In the genomic region with DNA sequence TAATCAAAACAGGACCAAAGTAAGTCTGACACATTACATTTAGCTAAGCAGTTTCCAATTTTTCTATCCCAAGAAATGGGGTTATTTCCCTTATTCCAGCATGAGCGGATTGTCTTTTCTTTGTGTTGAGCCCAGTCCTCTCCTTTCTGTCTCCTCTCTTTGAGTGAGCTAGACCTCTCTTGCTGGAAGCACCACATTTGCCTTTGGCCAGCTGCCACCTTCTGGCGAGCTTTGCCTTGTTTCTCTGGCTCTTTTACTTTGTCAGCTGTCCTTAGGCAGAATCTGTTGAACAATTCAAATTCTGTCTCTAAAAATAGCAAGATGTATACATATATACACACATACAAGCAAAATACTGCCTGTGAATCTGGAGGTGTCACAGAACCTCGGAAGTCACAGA, we compare ENCODE assay signal across 9 mouse cellular contexts.
DNase-seq lines count a peak whose midpoint lies in the region; ATAC-seq and TF ChIP-seq lines count a peak whose summit lies in the region.
"Had no signal": no experiment of that assay in that cellular context is flagged by ENCODE, and none has a peak within 500 bp of the region (broad histone marks: within the 10 kb centered on the region; RNA-seq: fewer than 3 reads in every experiment).

No protein-coding gene starts in this region.

- 74% methylated on average over 3 of the region's 3 CpGs for WGBS in embryonic facial prominence, embryonic 14.5 days
- 78% methylated on average over 3 of the region's 3 CpGs for WGBS in embryonic facial prominence, embryonic 10.5 days
- 56% methylated on average over 3 of the region's 3 CpGs for WGBS in heart, postnatal 0 days
- 91% methylated on average over 3 of the region's 3 CpGs for WGBS in thymus, adult 2 months
- 76% methylated on average over 3 of the region's 3 CpGs for WGBS in midbrain, embryonic 13.5 days

- no peak for TF ChIP-seq POLR2A in thymus, adult 2 months (IDR thresholded peaks at IDR 0.05; ENCODE audit: control insufficient read depth, extremely low read depth, insufficient read depth, low read length, poor library complexity)

- no peak overlapping the region for H3K9ac ChIP-seq in embryonic facial prominence, embryonic 14.5 days (ENCODE audit: low read depth, low read length)
- no peak overlapping the region for H3K9ac ChIP-seq in heart, postnatal 0 days (replicated peaks; ENCODE audit: low read depth, low read length)
- no peak overlapping the region for H3K9ac ChIP-seq in midbrain, embryonic 13.5 days (replicated peaks)
- H3K9ac ChIP-seq: embryonic facial prominence, embryonic 12.5 days had no signal

- peak; percentile 61 for DNase-seq in embryonic facial prominence, embryonic 14.5 days (ENCODE audit: low spot score)
- DNase-seq in embryonic facial prominence, embryonic 10.5 days (ENCODE audit: low spot score), result no peak
- peak; percentile 53 for DNase-seq in testis, postnatal 10 days (ENCODE audit: low spot score)
- no peak for DNase-seq in testis, postnatal 14 days (ENCODE audit: low spot score)
- DNase-seq in heart, postnatal 0 days (ENCODE audit: low spot score), result no peak
- peak; percentile 53 to 65 for DNase-seq in lung, adult 18-20 months
- DNase-seq in thymus, adult 2 months, result no peak

- no peak overlapping the region for H3K4me3 ChIP-seq in embryonic facial prominence, embryonic 14.5 days (ENCODE audit: low read depth, low read length)
- no peak overlapping the region for H3K4me3 ChIP-seq in embryonic facial prominence, embryonic 10.5 days
- no peak overlapping the region for H3K4me3 ChIP-seq in heart, postnatal 0 days (ENCODE audit: low read depth, low read length)
- no peak overlapping the region for H3K4me3 ChIP-seq in thymus, adult 2 months (ENCODE audit: control insufficient read depth, insufficient read depth, low read length)
- no peak overlapping the region for H3K4me3 ChIP-seq in midbrain, embryonic 13.5 days (replicated peaks)
- H3K4me3 ChIP-seq: embryonic facial prominence, embryonic 12.5 days had no signal

- no peaks in the 10 kb centered on the region for H3K4me1 ChIP-seq in embryonic facial prominence, embryonic 14.5 days (ENCODE audit: control insufficient read depth, insufficient read depth, low read length)
- no peaks in the 10 kb centered on the region for H3K4me1 ChIP-seq in embryonic facial prominence, embryonic 10.5 days
- H3K4me1 ChIP-seq in heart, postnatal 0 days (ENCODE audit: control insufficient read depth, insufficient read depth), result no peaks in the 10 kb centered on the region
- no peaks in the 10 kb centered on the region for H3K4me1 ChIP-seq in thymus, adult 2 months (replicated peaks; ENCODE audit: control insufficient read depth, insufficient read depth, low read length)
- H3K4me1 ChIP-seq in midbrain, embryonic 13.5 days (replicated peaks), result no peaks in the 10 kb centered on the region
- H3K4me1 ChIP-seq: embryonic facial prominence, embryonic 12.5 days had no signal

- no peak overlapping the region for H3K4me2 ChIP-seq in embryonic facial prominence, embryonic 14.5 days (ENCODE audit: low read depth, low read length)
- no peak overlapping the region for H3K4me2 ChIP-seq in heart, postnatal 0 days (ENCODE audit: low read depth, low read length)
- H3K4me2 ChIP-seq in midbrain, embryonic 13.5 days (replicated peaks), result no peak overlapping the region
- H3K4me2 ChIP-seq: embryonic facial prominence, embryonic 12.5 days had no signal

- TF ChIP-seq CTCF in heart, postnatal 0 days (IDR thresholded peaks at IDR 0.05; ENCODE audit: low read depth), result peak; percentile 14; the same call in 1 of the 2 replicates
- no peak for TF ChIP-seq CTCF in thymus, adult 2 months (IDR thresholded peaks at IDR 0.05; ENCODE audit: borderline replicate concordance, control insufficient read depth, extremely low read depth, insufficient read depth, low read length, poor library complexity)

- no peak for TF ChIP-seq EP300 in heart, postnatal 0 days (IDR thresholded peaks at IDR 0.05; ENCODE audit: low read depth)

- no peaks in the 10 kb centered on the region for H3K27me3 ChIP-seq in embryonic facial prominence, embryonic 14.5 days (replicated peaks; ENCODE audit: control insufficient read depth, insufficient read depth, low read length)
- H3K27me3 ChIP-seq in embryonic facial prominence, embryonic 10.5 days (replicated peaks; ENCODE audit: low read depth, poor library complexity, severe bottlenecking), result no peaks in the 10 kb centered on the region
- no peaks in the 10 kb centered on the region for H3K27me3 ChIP-seq in heart, postnatal 0 days (ENCODE audit: control insufficient read depth, insufficient read depth, low read length)
- no peaks in the 10 kb centered on the region for H3K27me3 ChIP-seq in thymus, adult 2 months (ENCODE audit: control insufficient read depth, insufficient read depth, low read length)
- no peaks in the 10 kb centered on the region for H3K27me3 ChIP-seq in midbrain, embryonic 13.5 days
- H3K27me3 ChIP-seq: embryonic facial prominence, embryonic 12.5 days had no signal

- H3K36me3 ChIP-seq in embryonic facial prominence, embryonic 14.5 days (ENCODE audit: control insufficient read depth, insufficient read depth, low read length), result peaks cover 15% of the 10 kb centered on the region; the same call in 1 of the 2 replicates
- peaks cover 11% of the 10 kb centered on the region for H3K36me3 ChIP-seq in embryonic facial prominence, embryonic 10.5 days (replicated peaks)
- H3K36me3 ChIP-seq in heart, postnatal 0 days (replicated peaks; ENCODE audit: control insufficient read depth, insufficient read depth, low read length), result peaks cover 21% of the 10 kb centered on the region
- H3K36me3 ChIP-seq in thymus, adult 2 months (ENCODE audit: control insufficient read depth, insufficient read depth, low read length), result no peaks in the 10 kb centered on the region; the same call in 1 of the 2 replicates
- no peaks in the 10 kb centered on the region for H3K36me3 ChIP-seq in midbrain, embryonic 13.5 days

- no peak for ATAC-seq in embryonic facial prominence, embryonic 14.5 days (ENCODE audit: low read depth)
- no peak for ATAC-seq in heart, postnatal 0 days (ENCODE audit: insufficient read depth, low read depth)
- no peak for ATAC-seq in midbrain, embryonic 13.5 days

- H3K9me3 ChIP-seq in embryonic facial prominence, embryonic 14.5 days (ENCODE audit: control insufficient read depth, low read length), result no peaks in the 10 kb centered on the region
- no peaks in the 10 kb centered on the region for H3K9me3 ChIP-seq in embryonic facial prominence, embryonic 10.5 days
- H3K9me3 ChIP-seq in heart, postnatal 0 days (replicated peaks; ENCODE audit: control insufficient read depth, low read length), result no peaks in the 10 kb centered on the region
- H3K9me3 ChIP-seq in midbrain, embryonic 13.5 days, result no peaks in the 10 kb centered on the region
- H3K9me3 ChIP-seq: embryonic facial prominence, embryonic 12.5 days had no signal

- H3K27ac ChIP-seq in embryonic facial prominence, embryonic 14.5 days (replicated peaks; ENCODE audit: low read depth, low read length), result no peak overlapping the region
- H3K27ac ChIP-seq in embryonic facial prominence, embryonic 10.5 days (replicated peaks), result no peak overlapping the region
- H3K27ac ChIP-seq in heart, postnatal 0 days (ENCODE audit: low read depth), result no peak overlapping the region
- H3K27ac ChIP-seq in thymus, adult 2 months (ENCODE audit: control insufficient read depth, insufficient read depth, low read length), result no peak overlapping the region
- H3K27ac ChIP-seq in midbrain, embryonic 13.5 days, result no peak overlapping the region
- H3K27ac ChIP-seq: embryonic facial prominence, embryonic 12.5 days had no signal

Comparison
In these comparisons a context has a peak if more than half of its experiments do, and no peak if none do; other contexts are left out.
1. DNase-seq: peak in embryonic facial prominence, embryonic 14.5 days (single experiment), testis, postnatal 10 days (single experiment) and lung, adult 18-20 months (2 of 2); none in embryonic facial prominence, embryonic 10.5 days (single experiment), testis, postnatal 14 days (single experiment), heart, postnatal 0 days (single experiment) and thymus, adult 2 months (single experiment).